Mouse (Mus musculus) naive thymus-derived CD4-positive, alpha-beta T cell, adult 2 months (primary cell): ENCODE measurements around the gene Atf7.
A peak's percentile ranks its signal among the peaks of the same experiment; 100 is the strongest.

Experiments used
- DNase-seq: peaks from one replicate; pipeline ENCODE4 v3.0.0-alpha.2; 2011; ENCODE audit warnings: low read depth

The Atf7 gene

DNA sequence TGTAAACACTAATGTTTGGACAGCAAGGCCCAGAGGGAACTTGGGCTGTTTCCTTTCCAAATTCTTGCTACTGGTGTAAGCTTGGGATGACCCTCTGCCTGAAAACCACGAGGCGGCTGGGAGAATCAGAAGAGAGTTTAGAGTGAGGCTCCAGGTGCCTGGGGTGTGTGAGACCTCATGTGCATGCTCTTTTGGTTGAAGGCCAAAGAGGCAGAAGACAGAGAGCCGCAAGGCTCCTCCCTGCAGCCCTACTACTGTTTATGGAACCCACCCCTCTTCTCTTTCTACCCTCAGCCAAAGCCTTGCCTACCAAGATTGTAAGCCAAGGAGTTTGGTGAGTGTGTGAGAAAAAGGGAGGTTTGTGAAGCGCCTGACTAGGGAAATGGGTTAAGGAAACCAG is 109.5 kb downstream of the Atf7 start:
- DNase-seq: no peak

- DNase-seq: no peak
Observed at GRCm38 (mm10) chr15:102515261-102515660, 110.0 kb downstream of the Atf7 start.

DNA sequence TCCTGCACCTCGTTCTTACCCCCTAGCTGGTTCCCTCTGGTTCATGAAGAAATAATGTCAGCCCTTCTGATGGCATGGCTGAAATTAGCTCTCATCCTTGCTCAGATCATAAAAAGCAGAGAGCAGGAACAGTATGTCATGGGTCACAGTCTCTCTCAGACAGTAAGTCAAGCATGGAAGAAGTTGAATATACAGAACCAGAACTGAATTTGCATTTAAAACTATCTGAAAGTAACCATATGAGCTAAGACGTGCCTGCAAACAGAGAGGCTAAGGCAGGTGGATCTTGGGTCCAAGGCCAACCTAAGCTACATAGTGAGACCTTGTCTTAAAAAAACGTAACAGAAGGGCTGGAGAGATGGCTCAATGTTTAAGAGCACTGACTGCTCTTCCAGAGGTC is 112.3 kb downstream of the Atf7 start:
- no peak for DNase-seq

DNA sequence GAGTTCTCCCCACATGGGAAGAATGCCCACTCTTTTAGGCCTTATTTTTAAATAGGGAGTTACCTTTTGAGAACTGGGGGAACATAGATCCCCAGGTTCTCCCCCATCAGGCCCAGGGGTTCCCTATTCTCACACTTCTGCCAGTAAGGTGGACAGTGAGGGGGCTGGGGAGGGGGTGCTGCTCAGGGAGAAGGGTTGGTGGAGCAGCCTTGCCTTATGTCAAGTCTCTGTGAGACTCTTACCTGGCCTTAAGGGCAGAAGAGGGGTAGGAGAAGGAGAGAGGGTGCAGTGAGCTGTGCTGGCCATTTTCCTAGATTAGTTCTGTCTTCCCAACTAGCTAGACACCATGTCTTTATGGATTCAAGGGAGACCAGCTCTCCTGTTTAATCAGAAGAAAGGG is 112.8 kb downstream of the Atf7 start:
- no peak for DNase-seq

DNA sequence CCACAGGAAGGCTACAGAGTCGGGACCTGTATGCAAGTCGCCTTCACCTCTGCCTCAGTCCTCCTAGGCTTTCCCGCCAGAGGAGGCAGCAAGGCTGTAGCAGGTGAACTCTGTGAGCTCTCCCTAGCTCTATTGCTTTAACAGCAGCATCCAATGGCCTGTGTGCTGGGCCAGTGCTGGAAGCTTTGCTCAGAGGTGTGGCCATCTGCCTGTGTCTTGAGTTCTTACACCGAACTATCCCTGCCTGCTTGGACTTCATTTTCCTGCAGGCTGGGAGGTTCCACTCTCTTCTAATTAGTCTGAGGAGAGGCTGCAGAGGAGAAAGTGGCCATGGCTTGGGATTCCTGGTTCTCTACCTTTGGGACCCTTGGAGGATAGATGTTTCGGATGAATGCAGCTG is 113.3 kb downstream of the Atf7 start:
- DNase-seq: no peak

GRCm38 (mm10) chr15:102511285-102511833 is 113.9 kb downstream of the Atf7 start:
- no peak for DNase-seq

GRCm38 (mm10) chr15:102510590-102511284 is 114.5 kb downstream of the Atf7 start:
- DNase-seq: peak; percentile 75

GRCm38 (mm10) chr15:102510110-102510509 is 115.2 kb downstream of the Atf7 start:
- no peak for DNase-seq

DNA sequence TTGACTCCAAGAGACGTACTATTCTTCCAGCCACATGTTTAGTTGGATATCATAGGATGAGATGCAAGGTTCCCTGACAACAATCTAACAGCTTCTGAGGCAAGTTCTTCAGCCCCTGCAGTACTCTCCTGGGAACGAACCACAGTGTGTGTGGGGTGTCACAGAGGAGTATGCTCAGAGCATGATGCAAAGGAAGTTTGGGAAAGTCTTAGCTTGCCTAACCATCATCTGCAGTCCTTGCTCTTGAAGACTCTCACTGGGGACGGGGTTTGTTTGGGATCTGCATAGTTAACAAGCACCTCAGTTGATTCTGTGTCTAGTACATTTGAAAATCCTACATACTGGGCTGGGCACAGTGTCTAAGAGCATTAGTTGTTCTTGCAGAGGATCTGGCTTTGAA is 116.9 kb downstream of the Atf7 start:
- DNase-seq: no peak

GRCm38 (mm10) chr15:102507561-102507960 is 117.7 kb downstream of the Atf7 start:
- no peak for DNase-seq

DNA sequence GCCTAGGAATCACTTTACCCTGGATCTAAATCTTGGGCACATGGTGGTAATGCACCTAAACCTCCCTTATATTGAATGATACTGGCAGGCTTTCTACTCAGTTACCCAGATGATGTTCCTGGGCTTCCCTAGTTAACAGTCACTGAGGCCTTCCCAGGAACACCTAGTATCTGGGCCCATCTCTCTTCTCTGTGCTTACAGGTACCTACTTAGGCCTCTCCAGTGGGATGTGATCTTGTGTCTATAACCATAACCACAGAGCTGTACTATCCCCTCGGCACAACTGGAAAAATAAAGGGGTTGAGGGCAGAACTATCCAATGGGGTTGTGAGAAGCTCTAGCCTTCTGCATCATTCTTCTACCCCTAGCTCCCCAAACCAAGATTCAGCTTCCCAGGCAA is 118.4 kb downstream of the Atf7 start:
- no peak for DNase-seq

DNA sequence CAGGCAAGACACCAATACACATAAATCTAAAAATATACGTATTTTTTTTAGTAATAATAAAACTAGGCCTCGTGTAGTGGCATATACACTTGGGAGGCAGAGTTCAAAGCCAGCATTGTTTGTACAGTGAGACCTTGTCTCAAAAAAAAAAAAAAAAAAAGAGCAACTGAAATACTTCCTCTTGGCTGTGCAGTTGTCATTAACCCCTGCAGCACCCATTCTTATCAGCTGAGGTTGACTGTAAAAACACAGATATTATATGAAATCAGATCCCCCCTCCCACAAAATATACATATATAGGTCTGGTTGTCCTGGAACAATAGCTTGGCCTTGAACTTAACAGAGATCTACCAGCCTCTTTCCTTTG is 118.8 kb downstream of the Atf7 start:
- no peak for DNase-seq

- DNase-seq: no peak
Observed at GRCm38 (mm10) chr15:102505770-102506463, 119.3 kb downstream of the Atf7 start.

DNA sequence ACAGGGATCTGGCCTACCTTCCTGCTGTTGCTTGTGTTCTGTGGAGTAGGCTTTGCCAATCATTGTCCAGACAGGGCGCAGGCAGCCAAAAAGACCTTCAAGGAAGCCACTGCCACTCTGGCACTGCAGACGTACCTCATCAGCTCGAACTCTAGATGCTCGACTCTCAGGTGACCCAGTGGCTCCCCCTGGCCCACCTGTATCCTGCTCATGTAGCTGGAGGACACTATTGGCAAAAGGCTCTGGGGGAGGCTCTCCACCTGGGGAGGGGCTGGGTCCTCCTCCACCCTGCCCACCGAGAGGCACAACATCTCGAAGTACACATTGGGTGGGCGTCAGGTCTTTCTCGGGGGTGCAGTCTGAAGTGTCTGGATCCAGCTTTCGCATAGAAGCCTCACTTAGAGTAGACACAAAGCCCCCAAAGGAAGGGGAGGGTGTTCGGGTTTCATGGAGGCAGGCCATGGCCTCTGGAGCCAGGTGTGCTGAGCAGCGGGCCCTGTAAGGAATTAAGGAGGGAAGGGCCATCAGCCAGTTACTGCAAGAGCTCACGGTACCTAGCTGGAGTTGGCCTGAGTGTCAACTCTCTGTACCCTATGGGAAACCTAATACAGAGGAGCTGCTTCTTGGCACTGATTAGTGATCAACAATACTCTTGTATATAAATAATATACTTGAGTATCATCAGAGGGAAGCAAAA is 120.0 kb downstream of the Atf7 start:
- DNase-seq: no peak

DNA sequence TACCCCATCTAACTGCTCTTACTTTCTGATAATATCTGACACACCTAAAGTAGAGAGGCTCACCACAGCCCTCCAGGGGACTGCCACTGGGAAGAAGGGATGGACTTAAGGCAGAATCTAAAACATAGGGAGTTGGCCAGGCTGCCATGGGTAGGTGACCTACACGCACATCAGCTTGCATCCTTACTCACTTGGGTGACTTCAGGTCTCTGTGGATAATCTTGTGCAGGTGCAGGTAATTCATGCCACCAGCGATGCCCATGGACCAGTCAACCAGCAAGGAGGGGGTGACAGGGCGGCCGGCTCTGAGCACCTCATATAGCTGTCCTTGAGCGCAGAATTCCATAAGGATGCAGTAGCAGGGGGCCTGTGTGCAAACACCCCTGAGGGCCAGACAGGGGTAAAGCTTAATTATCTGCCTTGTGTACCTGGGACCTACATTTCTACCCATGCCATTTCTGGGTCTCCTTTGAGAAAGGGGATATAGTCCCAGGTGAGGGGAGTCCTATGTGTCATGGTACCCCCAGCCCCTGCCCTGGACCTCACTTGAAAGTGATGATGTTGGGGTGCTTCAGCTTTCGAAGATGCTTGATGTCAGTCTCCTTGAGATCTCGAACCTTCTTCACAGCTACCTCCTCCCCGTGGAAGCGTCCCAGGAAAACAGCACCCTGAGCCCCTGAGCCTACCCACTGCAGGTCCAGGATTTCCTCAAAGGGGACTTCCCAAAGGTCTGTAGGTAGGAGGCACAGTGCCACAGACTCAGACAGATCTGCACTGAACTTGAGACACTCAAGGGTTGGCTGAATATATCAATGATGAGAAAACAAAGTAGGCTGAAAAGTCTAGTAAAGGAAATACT is 121.1 kb downstream of the Atf7 start:
- no peak for DNase-seq

GRCm38 (mm10) chr15:102503447-102503846 is 121.8 kb downstream of the Atf7 start, which contains the start of gene Gm10337:
Gm10337 (plus strand) TSS chr15:102503722.
- DNase-seq: no peak

DNA sequence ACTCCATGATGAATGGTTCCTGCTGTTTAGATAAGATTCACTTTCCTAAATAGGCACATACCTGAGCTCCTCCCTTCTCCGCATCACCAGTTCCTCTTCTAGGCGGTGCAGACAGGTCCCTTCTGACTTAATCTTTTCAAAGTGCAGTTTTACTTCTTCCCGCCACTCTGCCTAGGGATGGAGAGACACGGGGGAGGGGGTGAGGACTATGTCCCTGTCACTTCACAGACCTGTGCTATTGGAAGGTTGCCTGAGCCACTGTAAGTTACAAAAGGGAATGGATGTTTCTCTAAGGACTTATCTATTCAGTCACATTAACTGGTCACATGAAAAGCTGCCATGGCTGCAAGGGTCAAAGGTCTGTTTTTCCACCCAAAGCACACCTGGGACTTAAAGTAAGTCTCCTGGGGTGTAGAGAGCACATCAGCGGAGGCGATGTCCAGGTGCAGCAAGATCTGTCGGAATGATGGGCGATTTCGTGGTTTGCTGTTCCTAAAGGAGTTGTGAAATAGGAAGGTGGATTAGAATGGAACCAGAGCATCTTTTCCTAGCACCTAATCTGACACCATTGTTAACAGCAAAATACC is 122.9 kb downstream of the Atf7 start:
- DNase-seq: no peak

DNA sequence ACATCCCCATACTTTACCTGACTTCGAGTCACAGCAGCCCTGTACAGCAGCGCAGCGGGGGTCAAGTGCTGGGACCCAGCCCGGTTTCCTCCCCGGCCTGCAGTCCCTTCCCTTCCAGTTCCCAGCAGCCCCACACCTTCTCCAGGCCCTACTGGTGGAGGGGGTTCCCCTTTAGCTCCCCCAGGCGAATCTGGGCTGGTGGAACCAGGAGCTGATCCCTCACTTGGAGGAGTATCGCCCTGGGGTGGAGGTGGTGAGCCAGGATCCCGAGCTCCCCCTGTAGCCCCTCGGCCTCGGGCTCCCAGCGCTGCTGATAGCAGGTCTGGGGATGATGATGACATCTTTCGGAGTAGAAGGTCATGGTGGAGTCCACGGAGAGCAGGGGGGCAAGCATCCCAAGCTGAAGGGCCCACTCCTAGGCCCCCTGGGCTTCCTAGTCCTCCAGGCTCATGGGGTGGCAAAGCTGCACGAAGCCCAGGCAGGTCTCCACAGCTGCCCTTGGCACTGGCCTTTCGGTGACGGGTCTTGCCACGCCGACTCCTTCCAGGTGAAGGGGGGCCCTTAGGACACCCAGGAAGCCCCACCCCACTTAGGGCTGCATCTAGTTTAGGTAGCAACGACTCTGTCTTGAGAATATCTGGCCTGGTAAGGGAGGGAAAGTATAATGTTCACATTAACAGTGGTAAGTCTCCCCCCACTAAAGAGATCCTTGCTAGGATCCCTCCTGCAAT is 124.0 kb downstream of the Atf7 start:
- DNase-seq: no peak

- DNase-seq: no peak
Observed at GRCm38 (mm10) chr15:102500479-102500878, 124.8 kb downstream of the Atf7 start.

- no peak for DNase-seq
Observed at GRCm38 (mm10) chr15:102499851-102500250, 125.4 kb downstream of the Atf7 start.

DNA sequence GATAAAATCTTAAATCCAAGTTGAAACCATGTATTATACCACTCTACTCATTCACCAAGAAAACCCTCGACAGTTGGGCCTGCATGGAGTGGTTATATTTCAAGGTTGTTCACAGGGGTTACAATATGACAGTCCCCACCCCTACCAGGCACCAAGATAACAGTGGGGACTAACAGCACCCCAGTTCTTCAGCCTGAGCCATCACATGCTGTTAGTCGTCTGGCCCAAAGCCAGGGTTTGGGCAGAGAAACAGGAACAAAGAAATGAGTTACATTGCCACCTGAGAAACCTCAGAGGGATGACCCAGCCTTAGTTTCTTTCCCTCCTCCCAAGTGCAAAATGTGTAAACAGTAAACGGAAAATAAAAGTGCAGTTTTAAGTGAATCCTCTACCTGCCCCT is 125.9 kb downstream of the Atf7 start:
- no peak for DNase-seq
